18 mouse cellular contexts compared by ENCODE assay signal in genomic region chr2:80632336-80633026, GRCm38 (mm10). TPM values are rescaled to one million over a fixed set of nuclear protein-coding genes. Genes with fewer than 3 reads are reported as not detected.
DNase-seq lines count a peak whose midpoint lies in the region; ATAC-seq and TF ChIP-seq lines count a peak whose summit lies in the region.
"Had no signal": no experiment of that assay in that cellular context is flagged by ENCODE, and none has a peak within 500 bp of the region (broad histone marks: within the 10 kb centered on the region; RNA-seq: fewer than 3 reads in every experiment).

No protein-coding gene starts in this region.

- peak; percentile 86 for DNase-seq in heart, adult 11 months
- no peak for DNase-seq in liver, postnatal 0 days
- DNase-seq in liver: no peak
- DNase-seq in thymus, postnatal 0 days (ENCODE audit: low spot score): no peak
- DNase-seq: cerebellum, postnatal 14 days; embryo, embryonic 11 days; kidney, adult 2 months; kidney, postnatal 25 days; thymus, postnatal 4 days had no signal

- no peak overlapping the region for H3K27ac ChIP-seq in heart, embryonic 12.5 days (ENCODE audit: poor library complexity, severe bottlenecking)
- H3K27ac ChIP-seq in liver, postnatal 0 days (ENCODE audit: low read depth): no peak overlapping the region
- no peak overlapping the region for H3K27ac ChIP-seq in ES-Bruce4 (ENCODE audit: insufficient read depth, low read length)
- H3K27ac ChIP-seq in stomach, embryonic 14.5 days (ENCODE audit: low read length): no peak overlapping the region
- H3K27ac ChIP-seq: heart, embryonic 13.5 days; limb, embryonic 10.5 days; midbrain, embryonic 15.5 days had no signal

- H3K4me1 ChIP-seq in heart, embryonic 12.5 days (replicated peaks): no peaks in the 10 kb centered on the region
- H3K4me1 ChIP-seq in liver, postnatal 0 days (ENCODE audit: insufficient read depth): no peaks in the 10 kb centered on the region
- H3K4me1 ChIP-seq in ES-Bruce4 (ENCODE audit: control insufficient read depth, insufficient read depth, low read length): no peaks in the 10 kb centered on the region
- H3K4me1 ChIP-seq in stomach, embryonic 14.5 days (ENCODE audit: control insufficient read depth, insufficient read depth, low read length): no peaks in the 10 kb centered on the region
- H3K4me1 ChIP-seq: heart, embryonic 13.5 days; limb, embryonic 10.5 days; midbrain, embryonic 15.5 days had no signal

- H3K27me3 ChIP-seq in heart, embryonic 12.5 days (replicated peaks): no peaks in the 10 kb centered on the region
- H3K27me3 ChIP-seq in liver, postnatal 0 days (ENCODE audit: insufficient read depth, low read length): no peaks in the 10 kb centered on the region
- no peaks in the 10 kb centered on the region for H3K27me3 ChIP-seq in ES-Bruce4 (ENCODE audit: control insufficient read depth, insufficient read depth, low read length, poor library complexity, severe bottlenecking)
- no peaks in the 10 kb centered on the region for H3K27me3 ChIP-seq in stomach, embryonic 14.5 days (ENCODE audit: control insufficient read depth, insufficient read depth, low read length)
- H3K27me3 ChIP-seq: CH12.LX; heart, embryonic 13.5 days; midbrain, embryonic 15.5 days; Patski had no signal

- H3K9me3 ChIP-seq in heart, embryonic 12.5 days (replicated peaks): no peaks in the 10 kb centered on the region
- no peaks in the 10 kb centered on the region for H3K9me3 ChIP-seq in liver, postnatal 0 days (ENCODE audit: low read length)
- H3K9me3 ChIP-seq in ES-Bruce4 (replicated peaks; ENCODE audit: control insufficient read depth, insufficient read depth, low read length, poor library complexity, severe bottlenecking): no peaks in the 10 kb centered on the region
- no peaks in the 10 kb centered on the region for H3K9me3 ChIP-seq in stomach, embryonic 14.5 days (ENCODE audit: control insufficient read depth, low read depth, low read length)
- H3K9me3 ChIP-seq: heart, embryonic 13.5 days; limb, embryonic 10.5 days; midbrain, embryonic 15.5 days had no signal

- TF ChIP-seq EP300 in liver, postnatal 0 days (IDR thresholded peaks at IDR 0.05; ENCODE audit: low read depth): no peak
- TF ChIP-seq EP300 in ES-Bruce4 (IDR thresholded peaks at IDR 0.05; ENCODE audit: insufficient read depth, low read depth, low read length): no peak

- H3K4me2 ChIP-seq in heart, embryonic 12.5 days: no peak overlapping the region
- no peak overlapping the region for H3K4me2 ChIP-seq in liver, postnatal 0 days (ENCODE audit: low read depth, low read length)
- H3K4me2 ChIP-seq in stomach, embryonic 14.5 days (replicated peaks; ENCODE audit: low read depth, low read length): no peak overlapping the region
- H3K4me2 ChIP-seq: heart, embryonic 13.5 days; midbrain, embryonic 15.5 days had no signal

- 0 out of 2 replicates have a peak, but pooled peaks have one; percentile 1 for TF ChIP-seq CTCF in liver, postnatal 0 days (IDR thresholded peaks at IDR 0.05; ENCODE audit: low read depth)
- peak; percentile 54 for TF ChIP-seq CTCF in ES-Bruce4 (IDR thresholded peaks at IDR 0.05; ENCODE audit: low read depth, low read length)

- 69% methylated on average over 13 of the region's 13 CpGs for WGBS in heart, embryonic 12.5 days
- 81% methylated on average over 13 of the region's 13 CpGs for WGBS in liver, postnatal 0 days (ENCODE audit: insufficient replicate concordance)
- WGBS in stomach, embryonic 14.5 days: 79% methylated on average over 13 of the region's 13 CpGs

- no peak for TF ChIP-seq POLR2A in ES-Bruce4 (IDR thresholded peaks at IDR 0.05; ENCODE audit: insufficient read depth, low read length)

- ATAC-seq in heart, embryonic 12.5 days (ENCODE audit: insufficient number of reproducible peaks, low FRiP score): no peak
- no peak for ATAC-seq in liver, postnatal 0 days
- ATAC-seq in stomach, embryonic 14.5 days (ENCODE audit: insufficient number of reproducible peaks, insufficient read depth, low FRiP score, low read depth): peak; percentile 63; the same call in 1 of the 2 replicates
- no peak for ATAC-seq in inflammation-experienced regulatory T-cells, adult 6 months
- ATAC-seq: midbrain, embryonic 15.5 days; Patski had no signal

- H3K9ac ChIP-seq in heart, embryonic 12.5 days: no peak overlapping the region
- no peak overlapping the region for H3K9ac ChIP-seq in liver, postnatal 0 days (replicated peaks)
- no peak overlapping the region for H3K9ac ChIP-seq in ES-Bruce4 (ENCODE audit: low read depth, poor library complexity, severe bottlenecking)
- no peak overlapping the region for H3K9ac ChIP-seq in stomach, embryonic 14.5 days (replicated peaks; ENCODE audit: low read depth, low read length)
- H3K9ac ChIP-seq: heart, embryonic 13.5 days; midbrain, embryonic 15.5 days had no signal

- 0 out of 2 replicates have a peak, but pooled peaks cover 9% of the 10 kb centered on the region for H3K36me3 ChIP-seq in heart, embryonic 12.5 days
- H3K36me3 ChIP-seq in liver, postnatal 0 days (replicated peaks; ENCODE audit: insufficient read depth, low read length): no peaks in the 10 kb centered on the region
- no peaks in the 10 kb centered on the region for H3K36me3 ChIP-seq in ES-Bruce4 (ENCODE audit: control insufficient read depth, insufficient read depth, low read length, poor library complexity, severe bottlenecking)
- no peaks in the 10 kb centered on the region for H3K36me3 ChIP-seq in stomach, embryonic 14.5 days (ENCODE audit: control insufficient read depth, insufficient read depth, low read length)
- H3K36me3 ChIP-seq: limb, embryonic 10.5 days; midbrain, embryonic 15.5 days had no signal

- H3K4me3 ChIP-seq in heart, embryonic 12.5 days: no peak overlapping the region
- no peak overlapping the region for H3K4me3 ChIP-seq in liver, postnatal 0 days (ENCODE audit: low read depth, low read length)
- no peak overlapping the region for H3K4me3 ChIP-seq in ES-Bruce4 (ENCODE audit: low read depth, low read length)
- no peak overlapping the region for H3K4me3 ChIP-seq in stomach, embryonic 14.5 days (ENCODE audit: low read depth, low read length)
- H3K4me3 ChIP-seq: heart, embryonic 13.5 days; limb, embryonic 10.5 days; midbrain, embryonic 15.5 days had no signal

RNA-seq across cellular contexts. Expression of gene Nup35, which starts 15.4 kb away (rescaled TPM):
- 24.6 and 27.0 TPM in 2 replicates for polyA plus RNA-seq in heart, embryonic 12.5 days (2016; fragmentation: Nextera tagmentation; extraction: Ambion mirVana)
- polyA plus RNA-seq in liver, postnatal 0 days (2015; fragmentation: Nextera tagmentation; extraction: Ambion mirVana): 10.6 and 11.7 TPM in 2 replicates
- polyA plus RNA-seq in ES-Bruce4 (2011; ENCODE audit: insufficient read depth, insufficient read length, low read depth, missing spikeins): 44.9 and 50.5 TPM in 2 replicates
- 42.7 and 48.7 TPM in 2 replicates for polyA plus RNA-seq in stomach, embryonic 14.5 days (2014; fragmentation: Nextera tagmentation; extraction: Ambion mirVana)
- 10 to 100 TPM; 27.5 to 35.3 (median 34.4) TPM for polyA plus RNA-seq in inflammation-experienced regulatory T-cells, adult 6 months (2017; shearing (Covaris generic))
- 42.7 and 45.2 TPM in 2 replicates for polyA plus RNA-seq in thymus, postnatal 0 days (2015; fragmentation: Nextera tagmentation; extraction: Ambion mirVana)

RNA-seq across cellular contexts. Expression of gene Dusp19, which starts 15.6 kb away (rescaled TPM):
- 11.4 and 11.9 TPM in 2 replicates for polyA plus RNA-seq in heart, embryonic 12.5 days (2016; fragmentation: Nextera tagmentation; extraction: Ambion mirVana)
- polyA plus RNA-seq in liver, postnatal 0 days (2015; fragmentation: Nextera tagmentation; extraction: Ambion mirVana): 3.5 and 3.9 TPM in 2 replicates
- 19.8 and 20.1 TPM in 2 replicates for polyA plus RNA-seq in ES-Bruce4 (2011; ENCODE audit: insufficient read depth, insufficient read length, low read depth, missing spikeins)
- polyA plus RNA-seq in stomach, embryonic 14.5 days (2014; fragmentation: Nextera tagmentation; extraction: Ambion mirVana): 18.3 and 19.1 TPM in 2 replicates
- 10 to 100 TPM; 16.1 to 22.1 (median 20.9) TPM for polyA plus RNA-seq in inflammation-experienced regulatory T-cells, adult 6 months (2017; shearing (Covaris generic))
- polyA plus RNA-seq in thymus, postnatal 0 days (2015; fragmentation: Nextera tagmentation; extraction: Ambion mirVana): 16.7 and 21.2 TPM in 2 replicates

RNA-seq across cellular contexts. Expression of gene Nckap1, which starts 51.3 kb away (rescaled TPM):
- 82.7 and 86.0 TPM in 2 replicates for polyA plus RNA-seq in heart, embryonic 12.5 days (2016; fragmentation: Nextera tagmentation; extraction: Ambion mirVana)
- 10.8 and 11.5 TPM in 2 replicates for polyA plus RNA-seq in liver, postnatal 0 days (2015; fragmentation: Nextera tagmentation; extraction: Ambion mirVana)
- polyA plus RNA-seq in ES-Bruce4 (2011; ENCODE audit: insufficient read depth, insufficient read length, low read depth, missing spikeins): 151 and 160 TPM in 2 replicates
- 58.3 and 70.8 TPM in 2 replicates for polyA plus RNA-seq in stomach, embryonic 14.5 days (2014; fragmentation: Nextera tagmentation; extraction: Ambion mirVana)
- 1 to 10 TPM; 2.3 to 3.9 (median 2.5) TPM for polyA plus RNA-seq in inflammation-experienced regulatory T-cells, adult 6 months (2017; shearing (Covaris generic))
- polyA plus RNA-seq in thymus, postnatal 0 days (2015; fragmentation: Nextera tagmentation; extraction: Ambion mirVana): 15.0 and 16.7 TPM in 2 replicates
